Mouse (Mus musculus): Measurements from ENCODE around the gene Vmn2r124. TPM values are rescaled to one million over a fixed set of nuclear protein-coding genes. Genes with fewer than 3 reads are reported as not detected.
"Not testable (repeated sequence)": the region's sequence is repeated elsewhere in the genome, so short reads cannot be mapped to it uniquely, and the experiment has no call there.

The Vmn2r124 gene
- total RNA-seq (2021): under 1 TPM; 0.04 to 0.11 TPM
- long read RNA-seq, experiment 1: 0 reads
- long read RNA-seq, experiment 2: 0 reads

GRCm38 (mm10) chr17:18049124-18049523 lies at the start of gene Vmn2r124:
Vmn2r124 (plus strand) TSS chr17:18049424.
- intact Hi-C loops (cut with DNase I): no loop called here
- DNase-seq (ENCODE audit: low spot score in 2 of 2): no peak

DNA sequence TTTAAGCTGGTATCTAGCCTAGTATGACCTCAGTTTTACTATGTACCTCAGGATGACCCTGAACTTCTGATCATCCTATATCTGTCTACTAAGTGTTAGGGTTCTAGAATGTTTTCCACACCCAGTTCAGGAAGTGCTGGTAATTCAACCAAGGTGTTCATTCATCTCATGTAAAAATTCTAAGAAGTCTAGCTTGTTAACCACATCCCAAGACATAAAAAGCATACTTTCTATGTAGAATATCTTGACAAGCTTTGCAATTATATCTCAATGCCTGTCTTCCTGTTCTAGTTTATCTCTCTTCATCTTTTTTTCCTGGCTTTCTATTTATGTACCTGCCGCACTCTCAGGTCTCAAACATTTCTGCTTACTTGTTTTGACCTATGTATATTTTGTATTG lies 44.5 kb upstream of the Vmn2r124 start:
- no peak for DNase-seq (ENCODE audit: low spot score in 2 of 2)
- intact Hi-C loops (cut with DNase I): no loop called here

GRCm38 (mm10) chr17:18021433-18021832 lies 27.8 kb upstream of the Vmn2r124 start, which contains the start of gene Fpr-rs4:
Fpr-rs4 (plus strand) TSS chr17:18021733.
- no peak for DNase-seq (ENCODE audit: low spot score in 2 of 2)
- intact Hi-C loops (cut with DNase I): no loop called here

GRCm38 (mm10) chr17:18084716-18085115 lies 35.5 kb downstream of the Vmn2r124 start, which contains the start of gene Vmn2r91:
Vmn2r91 (plus strand) TSS chr17:18085016.
- intact Hi-C loops (cut with DNase I); DNase-seq (ENCODE audit: low spot score in 2 of 2): not testable (repeated sequence)

DNA sequence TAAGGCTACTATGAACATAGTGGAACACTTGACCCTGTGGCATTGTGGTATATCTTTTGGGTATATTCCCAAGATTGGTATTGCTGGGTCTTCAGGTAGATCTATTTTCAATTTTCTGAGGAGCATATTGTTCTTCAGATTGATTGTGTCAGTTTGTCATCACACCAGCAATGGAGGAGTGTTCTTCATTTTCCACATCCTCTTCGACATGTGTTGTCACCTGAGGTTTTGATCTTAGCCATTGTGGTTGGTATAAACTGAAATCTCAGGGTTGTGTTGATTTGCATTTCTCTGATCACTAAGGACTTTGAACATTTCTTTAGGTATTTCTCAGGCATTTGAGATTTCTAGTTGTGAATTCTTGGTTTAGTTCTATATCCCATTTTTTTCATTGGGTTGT lies 46.4 kb downstream of the Vmn2r124 start:
- intact Hi-C loops (cut with DNase I): not testable (repeated sequence)

GRCm38 (mm10) chr17:18102265-18102664 lies 53.0 kb downstream of the Vmn2r124 start:
- intact Hi-C loops (cut with DNase I); DNase-seq (ENCODE audit: low spot score in 2 of 2): not testable (repeated sequence)

More for the DNA sequence above, 46.4 kb downstream of the Vmn2r124 start:
- DNase-seq (ENCODE audit: low spot score in 2 of 2): not testable (repeated sequence)

Other genes starting within 250 kb of the Vmn2r124 start
- 10 to 100 TPM; 76.9 to 80.9 TPM for gene Spaca6, start 222.3 kb upstream of the Vmn2r124 start, total RNA-seq (2021)
- under 1 TPM; 0.26 to 0.32 TPM for gene Has1, start 194.2 kb upstream of the Vmn2r124 start, total RNA-seq (2021)
- not detected for gene Fpr1, start 165.5 kb upstream of the Vmn2r124 start, total RNA-seq (2021)
- not detected for gene Fpr2, start 161.6 kb upstream of the Vmn2r124 start, total RNA-seq (2021)
- gene Fpr3, start 161.6 kb upstream of the Vmn2r124 start, total RNA-seq (2021): not detected
- gene Fpr-rs4, start 27.7 kb upstream of the Vmn2r124 start, total RNA-seq (2021): not detected
- not detected for gene Vmn2r91, start 35.6 kb downstream of the Vmn2r124 start, total RNA-seq (2021)
- not detected for gene Vmn2r92, start 102.5 kb downstream of the Vmn2r124 start, total RNA-seq (2021)
- not detected for gene Vmn2r94, start 228.3 kb downstream of the Vmn2r124 start, total RNA-seq (2021)
- not detected for gene Vmn2r93, start 248.7 kb downstream of the Vmn2r124 start, total RNA-seq (2021)

Data from left cerebral cortex, postnatal 14 days (tissue).